Mouse (Mus musculus): ENCODE data around the gene Ubac2. TPM values are rescaled to one million over a fixed set of nuclear protein-coding genes. Genes with fewer than 3 reads are reported as not detected.

The Ubac2 gene
- polyA plus RNA-seq, 1 experiment from 2014 or later = 72.9 TPM

DNA sequence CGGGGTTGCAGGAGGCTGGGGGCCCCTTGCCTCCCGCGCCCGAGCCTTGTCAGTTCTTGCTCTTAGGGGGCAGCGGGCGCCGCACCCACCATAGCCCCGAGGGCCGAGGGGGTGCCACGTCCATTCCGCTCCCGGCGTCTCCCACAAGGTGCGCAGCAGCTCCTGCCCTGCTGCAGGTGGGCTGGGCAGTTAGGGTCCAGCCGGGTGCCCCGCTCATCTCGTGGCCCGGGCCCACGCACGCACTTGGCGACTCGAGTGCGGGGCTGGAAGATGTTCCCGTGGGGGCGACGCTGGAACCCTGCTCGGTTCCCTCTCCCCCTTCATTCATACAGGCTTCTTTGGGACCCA lies 413 bp downstream of the Ubac2 start:
- Histone ChIP-seq H3K27me3 (ENCODE audit: control insufficient read depth, insufficient read depth, low read length) (no peaks in the 10 kb centered on the region), H3K9me3 (ENCODE audit: control insufficient read depth, low read length) (no peaks in the 10 kb centered on the region), H3K4me3 (ENCODE audit: low read depth, low read length) (peak overlapping the region; percentile 92), H3K36me3 (ENCODE audit: control insufficient read depth, insufficient read depth, low read length) (no peaks in the 10 kb centered on the region), H3K9ac (ENCODE audit: low read length) (peak overlapping the region; percentile 94), H3K27ac (ENCODE audit: low read depth, low read length) (peak overlapping the region; percentile 63; the same call in 1 of the 2 replicates), H3K4me1 (replicated peaks; ENCODE audit: control insufficient read depth, insufficient read depth, low read length) (peaks cover 5% of the 10 kb centered on the region; the same call in 1 of the 2 replicates), H3K4me2 (ENCODE audit: low read depth, low read length, severe bottlenecking) (peak overlapping the region; percentile 95)
- WGBS = 1% methylated on average over 27 of the region's 27 CpGs
- ATAC-seq (replicated peaks; ENCODE audit: low FRiP score) = no peak
- no peak for DNase-seq (ENCODE audit: low spot score)

GRCm38 (mm10) chr14:121879266-121879840 lies 933 bp downstream of the Ubac2 start:
- H3K27ac ChIP-seq (ENCODE audit: low read depth, low read length) = no peak overlapping the region
- 22% methylated on average over 16 of the region's 16 CpGs for WGBS
- H3K9ac ChIP-seq (ENCODE audit: low read length) = peak overlapping the region; percentile 94
- ATAC-seq (replicated peaks; ENCODE audit: low FRiP score) (no peak), DNase-seq (ENCODE audit: low spot score) (no peak)
- H3K9me3 ChIP-seq (ENCODE audit: control insufficient read depth, low read length) = no peaks in the 10 kb centered on the region
- H3K4me3 ChIP-seq (ENCODE audit: low read depth, low read length) = peak overlapping the region; percentile 92
- no peaks in the 10 kb centered on the region for H3K36me3 ChIP-seq (ENCODE audit: control insufficient read depth, insufficient read depth, low read length)
- peaks cover 5% of the 10 kb centered on the region; the same call in 1 of the 2 replicates for H3K4me1 ChIP-seq (replicated peaks; ENCODE audit: control insufficient read depth, insufficient read depth, low read length)
- no peaks in the 10 kb centered on the region for H3K27me3 ChIP-seq (ENCODE audit: control insufficient read depth, insufficient read depth, low read length)
- H3K4me2 ChIP-seq (ENCODE audit: low read depth, low read length, severe bottlenecking) = peak overlapping the region; percentile 95

DNA sequence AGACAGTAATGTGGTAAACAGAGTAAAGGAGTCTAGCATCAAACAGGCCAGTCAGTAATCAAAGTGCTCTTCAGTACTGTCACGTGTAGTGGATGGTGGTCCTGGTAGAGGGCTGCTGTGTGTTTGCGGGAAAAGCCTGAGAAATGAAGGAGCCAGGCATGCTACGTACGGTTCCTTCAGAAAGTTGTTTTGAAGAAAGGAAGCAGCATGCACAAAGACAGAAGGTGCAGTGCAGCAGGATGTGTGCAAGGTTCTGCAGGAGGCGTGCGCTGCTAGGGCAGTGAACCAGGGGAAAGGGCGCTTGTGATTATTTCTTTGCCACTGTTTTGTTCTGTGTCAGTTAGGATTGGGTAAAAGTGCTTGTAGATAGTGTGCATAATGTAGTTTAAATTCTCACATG lies 2.8 kb downstream of the Ubac2 start:
- no peaks in the 10 kb centered on the region for H3K36me3 ChIP-seq (ENCODE audit: control insufficient read depth, insufficient read depth, low read length)

GRCm38 (mm10) chr14:121884150-121884797 lies 5.9 kb downstream of the Ubac2 start:
- H3K4me2 ChIP-seq (ENCODE audit: low read depth, low read length, severe bottlenecking) = no peak overlapping the region
- no peak overlapping the region for H3K4me3 ChIP-seq (ENCODE audit: low read depth, low read length)
- no peak for DNase-seq (ENCODE audit: low spot score)
- no peaks in the 10 kb centered on the region for H3K9me3 ChIP-seq (ENCODE audit: control insufficient read depth, low read length)
- 85% methylated on average over 6 of the region's 6 CpGs for WGBS
- no peaks in the 10 kb centered on the region for H3K27me3 ChIP-seq (ENCODE audit: control insufficient read depth, insufficient read depth, low read length)
- H3K27ac ChIP-seq (ENCODE audit: low read depth, low read length) = no peak overlapping the region
- H3K36me3 ChIP-seq (ENCODE audit: control insufficient read depth, insufficient read depth, low read length) = no peaks in the 10 kb centered on the region
- no peak for ATAC-seq (replicated peaks; ENCODE audit: low FRiP score)
- H3K9ac ChIP-seq (ENCODE audit: low read length) = no peak overlapping the region
- H3K4me1 ChIP-seq (replicated peaks; ENCODE audit: control insufficient read depth, insufficient read depth, low read length) = 0 out of 2 replicates have a peak, but pooled peaks cover 5% of the 10 kb centered on the region

More for the DNA sequence above, 2.8 kb downstream of the Ubac2 start:
- DNase-seq (ENCODE audit: low spot score) = no peak
- WGBS = 88% methylated on average over 7 of the region's 7 CpGs
- no peaks in the 10 kb centered on the region for H3K9me3 ChIP-seq (ENCODE audit: control insufficient read depth, low read length)
- no peak overlapping the region for H3K9ac ChIP-seq (ENCODE audit: low read length)
- no peak overlapping the region for H3K4me3 ChIP-seq (ENCODE audit: low read depth, low read length)
- H3K4me1 ChIP-seq (replicated peaks; ENCODE audit: control insufficient read depth, insufficient read depth, low read length) = peaks cover 5% of the 10 kb centered on the region; the same call in 1 of the 2 replicates
- no peaks in the 10 kb centered on the region for H3K27me3 ChIP-seq (ENCODE audit: control insufficient read depth, insufficient read depth, low read length)
- H3K27ac ChIP-seq (ENCODE audit: low read depth, low read length) = no peak overlapping the region
- H3K4me2 ChIP-seq (ENCODE audit: low read depth, low read length, severe bottlenecking) = no peak overlapping the region
- ATAC-seq (replicated peaks; ENCODE audit: low FRiP score) = no peak

DNA sequence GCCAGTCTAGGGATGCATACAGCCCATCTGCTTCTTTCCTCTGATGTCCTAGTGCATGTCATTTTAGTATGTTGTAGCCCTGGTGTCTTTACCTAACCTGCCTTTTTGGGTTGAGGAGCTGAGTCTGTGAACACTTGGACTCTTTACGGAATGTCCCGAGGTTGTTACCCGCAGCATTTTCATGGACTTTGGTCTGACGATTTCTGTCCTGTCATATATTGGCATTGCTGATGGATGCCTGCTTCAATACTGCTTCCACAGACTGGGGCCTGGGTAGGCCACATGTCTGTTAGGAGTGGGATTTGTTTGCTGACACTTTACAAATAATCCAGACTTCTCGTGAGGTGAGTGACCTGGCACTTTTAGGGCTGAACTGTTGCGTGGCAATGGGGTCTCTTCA lies 15.3 kb downstream of the Ubac2 start:
- ATAC-seq (replicated peaks; ENCODE audit: low FRiP score) (no peak), DNase-seq (ENCODE audit: low spot score) (no peak)
- Histone ChIP-seq H3K36me3 (ENCODE audit: control insufficient read depth, insufficient read depth, low read length) (no peaks in the 10 kb centered on the region), H3K4me1 (replicated peaks; ENCODE audit: control insufficient read depth, insufficient read depth, low read length) (no peaks in the 10 kb centered on the region), H3K4me3 (ENCODE audit: low read depth, low read length) (no peak overlapping the region), H3K27ac (ENCODE audit: low read depth, low read length) (no peak overlapping the region), H3K4me2 (ENCODE audit: low read depth, low read length, severe bottlenecking) (no peak overlapping the region), H3K27me3 (ENCODE audit: control insufficient read depth, insufficient read depth, low read length) (no peaks in the 10 kb centered on the region), H3K9ac (ENCODE audit: low read length) (no peak overlapping the region), H3K9me3 (ENCODE audit: control insufficient read depth, low read length) (no peaks in the 10 kb centered on the region)
- WGBS = 90% methylated on average over 6 of the region's 6 CpGs

DNA sequence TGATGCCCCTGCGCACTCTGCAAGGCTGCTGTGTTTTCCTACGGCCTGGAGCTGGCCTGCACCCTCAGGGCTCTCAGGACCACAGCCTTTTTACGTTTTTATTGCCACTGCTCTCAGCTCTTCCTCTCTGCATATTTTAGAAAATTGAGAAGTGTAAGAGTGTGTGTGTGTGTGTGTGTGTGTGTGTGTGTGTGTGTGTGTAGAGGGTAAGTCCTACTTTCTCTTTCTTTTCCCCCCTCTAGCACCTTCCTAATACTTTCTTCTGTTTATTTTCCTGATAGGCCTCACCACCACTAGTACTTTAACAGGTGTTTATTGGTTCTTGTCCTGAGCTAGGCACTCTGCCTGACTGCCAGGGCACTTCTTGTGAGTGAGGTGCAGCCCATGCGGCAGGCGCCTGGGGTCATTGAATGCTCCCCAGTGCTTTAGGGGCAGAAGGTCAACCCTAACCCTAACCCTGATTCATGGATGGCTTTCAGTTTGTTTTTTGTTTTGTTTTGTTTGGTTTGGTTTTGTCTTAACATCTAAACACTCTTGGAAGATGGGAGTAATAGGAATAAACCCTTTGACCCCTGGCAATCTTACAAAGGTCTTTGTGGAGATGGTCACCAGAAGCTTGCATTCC lies 16.2 kb downstream of the Ubac2 start:
- DNase-seq (ENCODE audit: low spot score) (no peak), ATAC-seq (replicated peaks; ENCODE audit: low FRiP score) (no peak)
- no peak overlapping the region for H3K27ac ChIP-seq (ENCODE audit: low read depth, low read length)
- H3K4me1 ChIP-seq (replicated peaks; ENCODE audit: control insufficient read depth, insufficient read depth, low read length) = no peaks in the 10 kb centered on the region
- H3K36me3 ChIP-seq (ENCODE audit: control insufficient read depth, insufficient read depth, low read length) = no peaks in the 10 kb centered on the region
- no peak overlapping the region for H3K4me3 ChIP-seq (ENCODE audit: low read depth, low read length)
- H3K9ac ChIP-seq (ENCODE audit: low read length) = no peak overlapping the region
- no peaks in the 10 kb centered on the region for H3K27me3 ChIP-seq (ENCODE audit: control insufficient read depth, insufficient read depth, low read length)
- WGBS = 74% methylated on average over 5 of the region's 5 CpGs
- no peaks in the 10 kb centered on the region for H3K9me3 ChIP-seq (ENCODE audit: control insufficient read depth, low read length)
- no peak overlapping the region for H3K4me2 ChIP-seq (ENCODE audit: low read depth, low read length, severe bottlenecking)

DNA sequence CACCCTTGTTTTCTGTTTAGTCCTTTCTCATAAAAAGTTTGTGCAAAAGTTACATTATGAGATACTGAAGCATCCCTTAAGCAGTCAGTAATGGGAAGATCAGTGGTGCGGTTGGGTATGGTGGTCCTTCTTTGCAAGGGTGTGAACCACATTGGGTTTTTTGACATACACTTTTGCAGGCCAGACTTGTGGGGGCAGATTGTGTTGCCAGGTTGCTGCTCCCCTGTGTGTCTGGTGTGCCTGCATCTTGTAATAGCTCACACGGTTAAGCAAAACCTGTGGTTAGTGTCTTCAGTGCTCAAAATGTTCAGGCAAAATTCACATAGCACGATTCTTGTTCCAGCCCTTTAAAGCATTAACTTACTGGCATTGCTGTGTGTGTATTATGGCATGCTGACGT lies 16.9 kb downstream of the Ubac2 start:
- ATAC-seq (replicated peaks; ENCODE audit: low FRiP score) (no peak), DNase-seq (ENCODE audit: low spot score) (no peak)

DNA sequence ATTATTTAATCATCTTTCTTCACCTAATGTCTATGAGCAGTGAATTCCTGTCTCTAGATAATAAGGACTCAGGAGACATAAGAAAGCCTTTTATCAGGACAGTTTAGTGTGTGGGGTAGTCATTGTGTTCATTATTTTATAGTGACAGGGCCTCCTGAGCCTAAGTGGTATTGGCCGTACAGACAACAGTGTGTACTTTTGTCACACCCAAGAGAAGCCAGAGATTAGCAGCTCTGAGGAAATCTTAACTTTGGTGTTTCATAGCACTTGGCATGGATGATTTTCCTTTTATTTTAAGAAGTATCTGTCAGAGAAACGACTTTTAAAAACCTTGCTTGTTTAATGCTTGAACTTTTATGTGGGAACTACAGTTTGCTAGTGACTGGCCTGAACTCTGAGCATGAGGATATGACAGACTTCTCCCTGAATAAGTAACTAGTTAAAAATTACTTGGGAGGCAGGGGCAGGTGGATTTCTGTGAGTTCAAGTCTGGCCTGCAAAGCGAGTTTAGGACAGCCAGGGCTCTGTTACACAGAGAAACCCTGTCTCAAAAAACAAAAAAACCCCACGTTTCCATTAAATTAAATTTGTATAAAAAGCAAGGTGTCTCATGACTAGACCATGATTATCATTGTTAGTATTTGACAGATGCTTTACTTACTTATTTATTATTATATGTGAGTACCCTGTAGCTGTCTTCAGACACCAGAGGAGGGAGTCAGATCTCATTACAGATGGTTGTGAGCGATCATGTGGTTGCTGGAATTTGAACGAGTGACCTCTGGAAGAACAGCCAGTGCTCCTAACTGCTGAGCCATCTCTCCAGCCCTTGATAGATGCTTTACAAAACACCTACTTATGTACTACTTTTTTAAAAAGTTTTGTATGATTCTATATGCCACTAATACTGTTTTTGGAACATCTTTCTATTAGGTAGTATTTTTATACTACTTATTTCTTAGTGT lies 18.0 kb downstream of the Ubac2 start:
- no peak overlapping the region for H3K4me2 ChIP-seq (ENCODE audit: low read depth, low read length, severe bottlenecking)
- H3K27me3 ChIP-seq (ENCODE audit: control insufficient read depth, insufficient read depth, low read length) = no peaks in the 10 kb centered on the region
- H3K4me1 ChIP-seq (replicated peaks; ENCODE audit: control insufficient read depth, insufficient read depth, low read length) = no peaks in the 10 kb centered on the region
- no peak overlapping the region for H3K9ac ChIP-seq (ENCODE audit: low read length)
- ATAC-seq (replicated peaks; ENCODE audit: low FRiP score) = no peak
- WGBS = 72% methylated on average over 6 of the region's 6 CpGs
- DNase-seq (ENCODE audit: low spot score) = no peak
- no peaks in the 10 kb centered on the region for H3K36me3 ChIP-seq (ENCODE audit: control insufficient read depth, insufficient read depth, low read length)
- H3K27ac ChIP-seq (ENCODE audit: low read depth, low read length) = no peak overlapping the region
- no peak overlapping the region for H3K4me3 ChIP-seq (ENCODE audit: low read depth, low read length)
- no peaks in the 10 kb centered on the region for H3K9me3 ChIP-seq (ENCODE audit: control insufficient read depth, low read length)

More for the DNA sequence above, 16.9 kb downstream of the Ubac2 start:
- no peak overlapping the region for H3K27ac ChIP-seq (ENCODE audit: low read depth, low read length)
- no peak overlapping the region for H3K4me2 ChIP-seq (ENCODE audit: low read depth, low read length, severe bottlenecking)
- H3K4me1 ChIP-seq (replicated peaks; ENCODE audit: control insufficient read depth, insufficient read depth, low read length) = no peaks in the 10 kb centered on the region
- H3K27me3 ChIP-seq (ENCODE audit: control insufficient read depth, insufficient read depth, low read length) = no peaks in the 10 kb centered on the region
- H3K36me3 ChIP-seq (ENCODE audit: control insufficient read depth, insufficient read depth, low read length) = no peaks in the 10 kb centered on the region
- no peak overlapping the region for H3K4me3 ChIP-seq (ENCODE audit: low read depth, low read length)
- no peak overlapping the region for H3K9ac ChIP-seq (ENCODE audit: low read length)
- H3K9me3 ChIP-seq (ENCODE audit: control insufficient read depth, low read length) = no peaks in the 10 kb centered on the region
- 91% methylated on average over 4 of the region's 4 CpGs for WGBS

All from forebrain, embryonic 11.5 days (tissue).